Mouse (Mus musculus): ENCODE measurements around the gene Ankdd1b.

DNA sequence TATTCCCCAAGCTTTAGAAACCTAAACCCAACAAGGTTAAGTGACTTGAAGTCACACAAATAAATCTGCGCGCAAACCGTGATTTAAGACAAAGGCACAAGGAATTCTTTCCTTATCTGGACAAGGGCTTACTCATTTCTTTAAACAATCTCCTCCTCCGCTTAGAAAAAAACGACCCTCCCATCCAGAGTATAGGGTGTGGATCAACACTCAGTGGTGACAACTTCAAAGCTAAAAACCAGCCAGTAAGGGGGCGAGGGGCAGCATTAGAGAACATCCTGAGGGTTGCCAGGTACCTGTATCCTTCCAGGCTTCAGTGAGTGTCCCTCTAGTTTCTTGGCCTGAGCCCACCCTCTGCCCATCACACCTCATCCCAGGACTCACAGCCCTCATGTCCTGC, 442 bp downstream of the Ankdd1b start:
- TF ChIP-seq EP300 (IDR thresholded peaks at IDR 0.05; ENCODE audit: low read depth) (no peak), CTCF (IDR thresholded peaks at IDR 0.05; ENCODE audit: low read depth) (no peak)
